Mouse (Mus musculus) ES-Bruce4 (cell line): ENCODE data around the gene Timd2. TPM values are rescaled to one million over a fixed set of nuclear protein-coding genes. Genes with fewer than 3 reads are reported as not detected.
"Not testable (repeated sequence)": the region's sequence is repeated elsewhere in the genome, so short reads cannot be mapped to it uniquely, and the experiment has no call there.

ENCODE experiments used
- H3K27ac ChIP-seq: 2 replicates; pipeline ENCODE4 v1.5.1; 2012; ENCODE audit warnings: low read length, inconsistent platforms; ENCODE audit not compliant: insufficient read depth
- H3K27me3 ChIP-seq: 2 replicates; pipeline ENCODE4 v1.6.1; 2012; ENCODE audit warnings: mild to moderate bottlenecking, low read length, inconsistent platforms; ENCODE audit not compliant: control insufficient read depth, poor library complexity, insufficient read depth, severe bottlenecking
- H3K36me3 ChIP-seq: 2 replicates; pipeline ENCODE4 v1.6.1; 2012; ENCODE audit warnings: inconsistent platforms, mild to moderate bottlenecking, low read length, moderate library complexity; ENCODE audit not compliant: control insufficient read depth, poor library complexity, insufficient read depth, severe bottlenecking
- H3K4me1 ChIP-seq: one replicate; pipeline ENCODE4 v1.8.1; 2011; ENCODE audit warnings: low read length; ENCODE audit not compliant: control insufficient read depth, insufficient read depth
- H3K4me3 ChIP-seq: 2 replicates; pipeline ENCODE4 v1.5.1; 2011; ENCODE audit warnings: low read depth, mild to moderate bottlenecking, low read length
- H3K9ac ChIP-seq: 2 replicates; pipeline ENCODE4 v1.6.1; 2012; ENCODE audit warnings: low read depth, mild to moderate bottlenecking, inconsistent platforms; ENCODE audit not compliant: poor library complexity, severe bottlenecking
- H3K9me3 ChIP-seq: replicated peaks from 2 replicates; pipeline ENCODE4 v1.6.1; 2012; ENCODE audit warnings: mild to moderate bottlenecking, low read length, inconsistent platforms; ENCODE audit not compliant: control insufficient read depth, poor library complexity, insufficient read depth, severe bottlenecking
- CTCF ChIP-seq: IDR thresholded peaks from one replicate; pipeline ENCODE4 v1.8.1; 2011; ENCODE audit warnings: low read depth, low read length
- EP300 ChIP-seq: IDR thresholded peaks from 2 replicates; pipeline ENCODE4 v1.6.1; 2011; ENCODE audit warnings: low read depth, low read length; ENCODE audit not compliant: insufficient read depth
- POLR2A ChIP-seq: IDR thresholded peaks from one replicate; pipeline ENCODE4 v1.8.1; 2011; ENCODE audit warnings: low read length; ENCODE audit not compliant: insufficient read depth
- polyA plus RNA-seq: library from polyadenylated mRNA; stranded (reverse); fragments of >200 nt; gene quantifications from 2 replicates; pipeline ENCODE4 v1.2.4, GENCODE M21; 2011; ENCODE audit warnings: low read depth; ENCODE audit not compliant: missing spikeins, insufficient read depth, insufficient read length

Gene Timd2
- polyA plus RNA-seq, 1 experiment = not detected

- Histone ChIP-seq H3K9me3 (no peaks in the 10 kb centered on the region), H3K27ac (no peak overlapping the region), H3K27me3 (no peaks in the 10 kb centered on the region), H3K9ac (no peak overlapping the region), H3K36me3 (no peaks in the 10 kb centered on the region), H3K4me1 (no peaks in the 10 kb centered on the region), H3K4me3 (no peak overlapping the region)
- TF ChIP-seq CTCF = no peak
- TF ChIP-seq EP300 = no peak
- no peak for TF ChIP-seq POLR2A
Observed at GRCm38 (mm10) chr11:46644824-46645223, 62.0 kb downstream of the Timd2 start.

- Histone ChIP-seq H3K9me3 (no peaks in the 10 kb centered on the region), H3K27me3 (no peaks in the 10 kb centered on the region), H3K4me1 (no peaks in the 10 kb centered on the region), H3K27ac (no peak overlapping the region), H3K36me3 (no peaks in the 10 kb centered on the region), H3K4me3 (no peak overlapping the region), H3K9ac (no peak overlapping the region)
- TF ChIP-seq CTCF (no peak), EP300 (no peak), POLR2A (no peak)
Observed at GRCm38 (mm10) chr11:46636568-46636967, 70.3 kb downstream of the Timd2 start.

- not testable (repeated sequence) for H3K4me1 ChIP-seq, H3K27me3 ChIP-seq, H3K36me3 ChIP-seq, H3K9ac ChIP-seq, H3K27ac ChIP-seq, H3K4me3 ChIP-seq, H3K9me3 ChIP-seq
Observed at GRCm38 (mm10) chr11:46635516-46635915, 71.3 kb downstream of the Timd2 start.

- H3K36me3 ChIP-seq = no peaks in the 10 kb centered on the region
- no peaks in the 10 kb centered on the region for H3K27me3 ChIP-seq
- H3K4me3 ChIP-seq = no peak overlapping the region
- no peak overlapping the region for H3K27ac ChIP-seq
- H3K4me1 ChIP-seq = no peaks in the 10 kb centered on the region
- no peaks in the 10 kb centered on the region for H3K9me3 ChIP-seq
- H3K9ac ChIP-seq = no peak overlapping the region
- TF ChIP-seq CTCF = peak; percentile 41
- no peak for TF ChIP-seq EP300
- no peak for TF ChIP-seq POLR2A
Observed at GRCm38 (mm10) chr11:46631635-46632034, 75.2 kb downstream of the Timd2 start.

GRCm38 (mm10) chr11:46629211-46629795 lies 77.6 kb downstream of the Timd2 start, which contains the start of gene Dppa1:
Dppa1 (minus strand) TSS chr11:46629261.
- H3K4me1 ChIP-seq = no peaks in the 10 kb centered on the region
- TF ChIP-seq EP300 = no peak
- no peak within 1 kb of the TSS for H3K4me3 ChIP-seq
- H3K27ac ChIP-seq = no peak within 1 kb of the TSS
- H3K9ac ChIP-seq = no peak within 1 kb of the TSS
- no peaks in the 10 kb centered on the region for H3K9me3 ChIP-seq
- no peaks in the 10 kb centered on the region for H3K36me3 ChIP-seq
- H3K27me3 ChIP-seq = no peaks in the 10 kb centered on the region

GRCm38 (mm10) chr11:46620414-46621168 lies 86.3 kb downstream of the Timd2 start:
- Histone ChIP-seq H3K27ac (no peak overlapping the region), H3K4me1 (no peaks in the 10 kb centered on the region), H3K4me3 (no peak overlapping the region), H3K36me3 (no peaks in the 10 kb centered on the region), H3K9ac (no peak overlapping the region), H3K27me3 (no peaks in the 10 kb centered on the region), H3K9me3 (no peaks in the 10 kb centered on the region)
- TF ChIP-seq POLR2A (no peak), CTCF (no peak), EP300 (no peak)
